Mouse (Mus musculus): ENCODE data around the gene Gm11084.

Gene Gm11084

DNA sequence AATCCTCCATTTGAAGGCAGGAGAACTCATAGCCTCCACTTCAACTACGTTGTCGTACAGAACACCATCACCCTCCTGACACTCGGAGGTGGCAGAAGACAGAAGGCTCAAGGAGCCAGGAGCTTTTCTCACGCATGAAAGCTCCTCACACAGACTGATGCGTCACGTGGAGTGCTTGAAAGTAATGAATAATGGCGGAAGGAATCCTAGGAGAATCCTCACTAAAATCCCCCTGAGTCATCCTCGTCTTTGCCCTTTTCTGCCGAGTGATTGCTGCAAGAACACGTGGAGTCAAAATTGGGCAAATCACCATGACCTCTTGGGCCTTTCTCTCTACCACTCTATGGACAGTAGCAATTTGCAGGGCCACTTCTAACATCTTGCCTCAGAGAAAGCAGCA lies 61.5 kb downstream of the Gm11084 start:
- DNase-seq = no peak

All from layer of hippocampus, adult 9-11 months (tissue).